Mouse (Mus musculus) lung, postnatal 0 days (tissue): ENCODE measurements around the gene Pacsin2.

Experiments used
- CTCF ChIP-seq: IDR thresholded peaks from 2 replicates; pipeline ENCODE4 v1.5.1; 2016; ENCODE audit warnings: antibody characterized with exemption, mild to moderate bottlenecking
- EP300 ChIP-seq: IDR thresholded peaks from 2 replicates; pipeline ENCODE4 v1.6.1; 2016; ENCODE audit warnings: antibody characterized with exemption, mild to moderate bottlenecking, control low read depth

GRCm38 (mm10) chr15:83418685-83419084 lies 45.7 kb downstream of the Pacsin2 start:
- no peak for TF ChIP-seq CTCF
- TF ChIP-seq EP300 = no peak
